Mouse (Mus musculus): ENCODE results near the gene Ptpn4.

DNA sequence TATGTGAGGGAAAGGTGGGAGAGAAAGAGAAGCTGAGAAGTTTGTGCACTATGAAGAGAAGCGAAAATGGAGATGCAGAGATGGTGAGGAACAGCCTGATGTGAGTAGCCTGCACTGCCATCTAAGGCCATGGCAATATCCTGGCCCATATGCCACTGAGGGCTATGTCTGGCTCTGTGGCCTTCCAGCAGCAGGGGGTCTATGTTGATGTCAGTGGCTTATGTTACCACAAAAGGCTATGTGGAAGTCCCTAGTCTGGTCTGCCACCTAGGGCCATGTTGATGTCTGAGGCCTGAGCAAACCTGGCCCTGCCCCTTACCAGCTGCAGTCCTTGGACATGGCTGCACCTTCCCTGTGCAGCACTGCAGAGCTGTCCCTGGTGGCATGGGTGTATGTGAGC lies 43.1 kb downstream of the Ptpn4 start:
- TF ChIP-seq GATA1 (IDR thresholded peaks at IDR 0.05; ENCODE audit: low read length) (no peak), TAL1 (IDR thresholded peaks at IDR 0.05; ENCODE audit: low read length) (no peak)

All from erythroblast, embryonic 14.5 days (primary cell).